Comparison of ENCODE assay signal across 25 mouse cellular contexts in the genomic region with DNA sequence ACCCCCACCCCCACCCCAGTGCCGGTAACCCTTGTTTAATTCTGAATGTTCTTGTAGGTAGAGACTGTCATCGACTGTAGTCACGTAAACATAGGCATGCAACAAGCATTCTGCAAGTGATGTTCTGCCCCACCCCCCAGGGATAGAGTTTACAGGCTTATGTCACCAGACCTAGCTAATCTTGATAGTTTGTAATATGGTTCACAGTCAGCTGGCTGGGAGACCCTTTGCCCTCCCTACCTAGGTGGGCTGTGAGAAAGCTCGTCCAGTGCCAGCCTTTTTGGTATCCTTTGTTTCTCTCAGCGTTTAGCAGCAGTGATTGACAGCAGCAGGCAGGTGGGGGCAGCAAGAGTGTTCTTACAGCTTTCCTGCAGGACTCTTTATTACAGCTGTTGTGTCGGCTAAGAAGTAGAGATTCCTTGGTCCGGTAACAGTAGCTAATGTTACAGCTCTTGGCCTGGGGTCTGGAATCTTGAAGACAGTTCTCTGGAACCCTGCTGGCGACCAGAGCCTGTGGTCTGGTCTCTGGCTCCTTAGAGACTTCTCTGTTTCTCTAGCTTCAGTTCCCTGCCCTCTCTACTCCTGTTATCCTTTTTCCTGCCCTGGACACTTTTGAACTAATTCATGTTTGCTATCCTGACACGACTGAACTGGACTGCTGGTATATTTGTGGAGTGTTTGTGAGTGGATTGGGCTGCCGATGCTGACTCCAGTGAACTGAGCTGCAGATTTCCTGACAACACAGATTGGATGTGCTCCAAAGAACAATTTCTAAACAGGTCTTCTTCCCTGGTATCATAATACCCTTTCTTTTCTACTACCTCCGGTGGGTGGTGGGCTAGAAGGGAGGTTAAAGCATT. TPM values are rescaled to one million over a fixed set of nuclear protein-coding genes. Genes with fewer than 3 reads are reported as not detected.
DNase-seq lines count a peak whose midpoint lies in the region; ATAC-seq and TF ChIP-seq lines count a peak whose summit lies in the region.
"Had no signal": no experiment of that assay in that cellular context is flagged by ENCODE, and none has a peak within 500 bp of the region (broad histone marks: within the 10 kb centered on the region; RNA-seq: fewer than 3 reads in every experiment).

No protein-coding gene starts in this region.

- DNase-seq in heart, adult 11 months, result peak; percentile 77
- DNase-seq in heart, postnatal 4 days, result no peak
- DNase-seq in lung, postnatal 0 days (ENCODE audit: low spot score), result peak; percentile 27
- DNase-seq in lung, adult 2 months, result no peak
- DNase-seq in lung, postnatal 10 days, result peak; percentile 45
- DNase-seq in right cerebral cortex, postnatal 36 days (ENCODE audit: low spot score in 2 of 2), result no peak
- DNase-seq: adrenal gland, postnatal 14 days; cerebellum, adult 11-12 months; cerebellum, adult 9-10 months; cerebellum, postnatal 25 days; forebrain, postnatal 0 days; gastrocnemius, adult 2 months; gastrocnemius, postnatal 25 days; heart, postnatal 36 days had no signal

- no peaks in the 10 kb centered on the region for H3K9me3 ChIP-seq in lung, postnatal 0 days (ENCODE audit: low read length)
- H3K9me3 ChIP-seq: embryonic facial prominence, embryonic 13.5 days; forebrain, embryonic 13.5 days; heart, embryonic 13.5 days; hindbrain, embryonic 13.5 days had no signal

- H3K79me2 ChIP-seq in myocyte (ENCODE audit: control insufficient read depth, insufficient read depth), result peaks cover 7% of the 10 kb centered on the region

- no peak overlapping the region for H3K4me3 ChIP-seq in lung, postnatal 0 days (ENCODE audit: low read depth, low read length)
- no peak overlapping the region for H3K4me3 ChIP-seq in lung, adult 2 months (replicated peaks; ENCODE audit: extremely low read depth, low read depth, low read length)
- no peak overlapping the region for H3K4me3 ChIP-seq in myocyte
- H3K4me3 ChIP-seq: embryonic facial prominence, embryonic 13.5 days; forebrain, embryonic 13.5 days; gastrocnemius, adult 2 months; heart, embryonic 13.5 days; hindbrain, embryonic 13.5 days had no signal

- no peaks in the 10 kb centered on the region for H3K27me3 ChIP-seq in lung, postnatal 0 days (replicated peaks; ENCODE audit: insufficient read depth, low read length)
- no peaks in the 10 kb centered on the region for H3K27me3 ChIP-seq in myocyte (ENCODE audit: control insufficient read depth, insufficient read depth, insufficient read length)
- H3K27me3 ChIP-seq: CH12.LX; embryonic facial prominence, embryonic 13.5 days; forebrain, embryonic 13.5 days; heart, embryonic 13.5 days; hindbrain, embryonic 13.5 days; Patski had no signal

- ATAC-seq in lung, postnatal 0 days, result no peak
- ATAC-seq: activated CD4-positive, CD25-positive, alpha-beta regulatory T cell, adult 4 months; forebrain, embryonic 13.5 days; forebrain, postnatal 0 days; Patski had no signal

- H3K4me2 ChIP-seq in lung, postnatal 0 days (replicated peaks; ENCODE audit: low read depth, low read length), result no peak overlapping the region
- H3K4me2 ChIP-seq in myocyte (ENCODE audit: low read depth), result peak overlapping the region; percentile 69
- H3K4me2 ChIP-seq: embryonic facial prominence, embryonic 13.5 days; forebrain, embryonic 13.5 days; heart, embryonic 13.5 days; hindbrain, embryonic 13.5 days had no signal

- H3K36me3 ChIP-seq in lung, postnatal 0 days (ENCODE audit: insufficient read depth, low read length), result no peaks in the 10 kb centered on the region
- H3K36me3 ChIP-seq in myocyte (ENCODE audit: control insufficient read depth, insufficient read depth), result no peaks in the 10 kb centered on the region
- H3K36me3 ChIP-seq: embryonic facial prominence, embryonic 13.5 days; heart, embryonic 13.5 days; hindbrain, embryonic 13.5 days had no signal

- no peak for TF ChIP-seq CTCF in lung, postnatal 0 days (IDR thresholded peaks at IDR 0.05)
- no peak for TF ChIP-seq CTCF in lung, adult 2 months (IDR thresholded peaks at IDR 0.05; ENCODE audit: insufficient read depth, low read length)

- TF ChIP-seq EP300 in lung, postnatal 0 days (IDR thresholded peaks at IDR 0.05), result no peak

- WGBS in lung, postnatal 0 days, result 44% methylated on average over 11 of the region's 11 CpGs
- WGBS in lung, adult 2 months, result 60% methylated on average over 11 of the region's 11 CpGs

- H3ac ChIP-seq in myocyte (ENCODE audit: control insufficient read depth, insufficient read length), result no peak overlapping the region

- H3K9ac ChIP-seq in lung, postnatal 0 days (replicated peaks; ENCODE audit: low read depth), result no peak overlapping the region
- H3K9ac ChIP-seq: embryonic facial prominence, embryonic 13.5 days; forebrain, embryonic 13.5 days; forebrain, postnatal 0 days; heart, embryonic 13.5 days; hindbrain, embryonic 13.5 days had no signal

- no peak overlapping the region for H3K27ac ChIP-seq in lung, postnatal 0 days (ENCODE audit: low read length)
- H3K27ac ChIP-seq: embryonic facial prominence, embryonic 13.5 days; forebrain, embryonic 13.5 days; gastrocnemius, adult 2 months; heart, embryonic 13.5 days; hindbrain, embryonic 13.5 days had no signal

- no peak for TF ChIP-seq POLR2A in lung, adult 2 months (IDR thresholded peaks at IDR 0.05; ENCODE audit: borderline replicate concordance, extremely low read depth, low read depth, low read length)
- no peak for TF ChIP-seq POLR2A in myocyte (IDR thresholded peaks at IDR 0.05; ENCODE audit: insufficient read length, low read depth)

- peaks cover 3% of the 10 kb centered on the region; the same call in 1 of the 2 replicates for H3K4me1 ChIP-seq in lung, postnatal 0 days (ENCODE audit: insufficient read depth, low read depth, low read length)
- peaks cover 6% of the 10 kb centered on the region for H3K4me1 ChIP-seq in lung, adult 2 months (ENCODE audit: control insufficient read depth, insufficient read depth, low read length)

TF ChIP-seq in myocyte, 11 proteins besides CTCF, POLR2A, EP300 and RAD21:
- TF ChIP-seq MYOD1 (IDR thresholded peaks at IDR 0.05; ENCODE audit: control insufficient read depth in 1 of 3, insufficient read length in 2 of 3, low read depth in 2 of 3), result peak; percentile 86 to 99 (median 97)
- TF ChIP-seq MYOG (IDR thresholded peaks at IDR 0.05; ENCODE audit: control insufficient read depth in 1 of 3, insufficient read depth in 1 of 3, insufficient read length in 2 of 3, low read depth in 2 of 3), result peak in 2 of 3 experiments; percentile 65 to 69
- no peak for TF ChIP-seq REST (IDR thresholded peaks at IDR 0.05; ENCODE audit: insufficient read depth, insufficient read length)
- TF ChIP-seq USF1 (IDR thresholded peaks at IDR 0.05; ENCODE audit: low read depth), result no peak
- TF ChIP-seq SRF (IDR thresholded peaks at IDR 0.05; ENCODE audit: control insufficient read depth, insufficient read length, low read depth), result peak; percentile 43
- no peak for TF ChIP-seq MAX (IDR thresholded peaks at IDR 0.05; ENCODE audit: low read depth)
- TF ChIP-seq TCF3 (IDR thresholded peaks at IDR 0.05; ENCODE audit: insufficient read length, low read depth), result peak; percentile 13
- TF ChIP-seq CEBPB (IDR thresholded peaks at IDR 0.05; ENCODE audit: insufficient read depth, poor library complexity, severe bottlenecking), result no peak
- TF ChIP-seq POLR2AphosphoS2 (IDR thresholded peaks at IDR 0.05; ENCODE audit: insufficient read length, low read depth), result no peak
- no peak for TF ChIP-seq E2F4 (IDR thresholded peaks at IDR 0.05; ENCODE audit: insufficient read depth)
- TF ChIP-seq TCF12 (IDR thresholded peaks at IDR 0.05; ENCODE audit: insufficient read depth, poor library complexity, severe bottlenecking), result peak; percentile 86

RNA-seq across cellular contexts. Expression of a gene that starts 3.5 kb away (rescaled TPM):
- 10 to 100 TPM; 27.7 to 33.3 TPM for total RNA-seq in heart, postnatal 4 days (2021)
- 28.9 and 33.9 TPM in 2 replicates for polyA plus RNA-seq in lung, postnatal 0 days (2015; fragmentation: Nextera tagmentation; extraction: Ambion mirVana)
- polyA plus RNA-seq in lung, adult 2 months (2012; rRNA removed), result 21.6 and 33.8 TPM in 2 replicates
- polyA plus RNA-seq in myocyte (2012; fragmentation: generic; extraction: Trizol), result 25.3 TPM

RNA-seq across cellular contexts. Expression of a gene that starts 14.6 kb away (rescaled TPM):
- under 1 TPM; 0.21 to 0.74 TPM for total RNA-seq in heart, postnatal 4 days (2021)
- 0.07 and 0.16 TPM in 2 replicates for polyA plus RNA-seq in lung, postnatal 0 days (2015; fragmentation: Nextera tagmentation; extraction: Ambion mirVana)
- 0.08 TPM in 1 of 2 replicates, not detected in the other for polyA plus RNA-seq in lung, adult 2 months (2012; rRNA removed)
- not detected for polyA plus RNA-seq in myocyte (2012; fragmentation: generic; extraction: Trizol)
- total RNA-seq: adrenal gland, adult 18-20 months; forebrain, postnatal 0 days; gastrocnemius, adult 2 months; gastrocnemius, postnatal 25 days; granulocyte monocyte progenitor cell, adult 5-6 weeks; heart, postnatal 36 days had no signal
- polyA plus RNA-seq: cortical plate, adult 2 months; embryonic facial prominence, embryonic 13.5 days; forebrain, postnatal 0 days; hindbrain, embryonic 13.5 days; Patski had no signal

RNA-seq across cellular contexts. Expression of a gene that starts 22.7 kb away (rescaled TPM):
- total RNA-seq in heart, postnatal 4 days (2021), result 100 to 1,000 TPM; 296 to 314 TPM
- 19.5 and 22.1 TPM in 2 replicates for polyA plus RNA-seq in lung, postnatal 0 days (2015; fragmentation: Nextera tagmentation; extraction: Ambion mirVana)
- polyA plus RNA-seq in lung, adult 2 months (2012; rRNA removed), result 8.0 and 12.4 TPM in 2 replicates
- 17.0 TPM for polyA plus RNA-seq in myocyte (2012; fragmentation: generic; extraction: Trizol)

Comparison
In these comparisons a context has a peak if more than half of its experiments do, and no peak if none do; other contexts are left out.
1. DNase-seq: peak in heart, adult 11 months (single experiment), lung, postnatal 0 days (single experiment) and lung, postnatal 10 days (single experiment); none in heart, postnatal 4 days (single experiment), lung, adult 2 months (single experiment) and right cerebral cortex, postnatal 36 days (0 of 2).